Mouse (Mus musculus) ovary, postnatal 10 days (tissue): ENCODE measurements around the gene Dcpp2.
"Not testable (repeated sequence)": the region's sequence is repeated elsewhere in the genome, so short reads cannot be mapped to it uniquely, and the experiment has no call there.

ENCODE experiments used
- DNase-seq: peaks from one replicate; pipeline ENCODE4 v3.0.0; 2022; ENCODE audit warnings: low spot score

Dcpp2 gene

DNA sequence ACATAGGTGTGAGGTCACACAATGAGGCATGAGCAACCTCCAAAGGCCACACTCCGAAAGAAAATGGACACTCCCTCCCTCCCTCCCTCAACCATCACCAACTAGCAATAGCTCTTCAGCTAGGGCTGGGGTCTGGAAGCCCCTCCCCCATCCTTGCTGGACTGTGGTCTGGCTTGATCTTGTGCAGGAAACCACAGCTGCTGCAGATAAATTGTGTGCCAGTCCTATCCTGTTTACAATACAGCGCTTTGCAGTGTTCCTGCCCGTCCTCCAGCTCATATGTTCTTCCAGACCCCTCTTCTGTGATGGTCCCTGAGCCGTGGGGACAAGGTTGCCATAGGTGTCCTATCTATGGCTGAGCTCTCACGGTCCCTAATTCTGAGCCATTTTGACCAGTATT is 50.5 kb downstream of the Dcpp2 start:
- no peak for DNase-seq

DNA sequence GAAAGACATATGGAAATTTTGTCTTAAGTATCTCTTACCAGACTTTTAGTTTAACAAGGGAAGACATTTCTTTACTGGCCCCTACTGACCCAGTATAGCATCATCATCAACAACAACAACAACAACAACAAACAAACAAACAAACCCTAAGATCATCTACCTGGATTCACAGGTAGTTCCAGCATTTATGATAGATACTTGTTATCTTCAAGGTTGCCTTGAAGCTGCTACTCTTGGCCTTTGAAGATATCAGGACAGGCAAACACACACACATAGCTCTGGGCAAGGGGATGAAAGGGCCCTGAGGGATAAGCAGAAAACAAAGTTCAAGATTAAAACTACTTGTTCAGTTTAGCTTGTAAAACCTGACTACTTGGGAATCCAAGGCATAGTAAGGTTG is 60.7 kb downstream of the Dcpp2 start, which contains the start of gene Sbp:
Sbp (plus strand) TSS at position 301 of the 400 bp plus-strand sequence.
- no peak for DNase-seq

DNA sequence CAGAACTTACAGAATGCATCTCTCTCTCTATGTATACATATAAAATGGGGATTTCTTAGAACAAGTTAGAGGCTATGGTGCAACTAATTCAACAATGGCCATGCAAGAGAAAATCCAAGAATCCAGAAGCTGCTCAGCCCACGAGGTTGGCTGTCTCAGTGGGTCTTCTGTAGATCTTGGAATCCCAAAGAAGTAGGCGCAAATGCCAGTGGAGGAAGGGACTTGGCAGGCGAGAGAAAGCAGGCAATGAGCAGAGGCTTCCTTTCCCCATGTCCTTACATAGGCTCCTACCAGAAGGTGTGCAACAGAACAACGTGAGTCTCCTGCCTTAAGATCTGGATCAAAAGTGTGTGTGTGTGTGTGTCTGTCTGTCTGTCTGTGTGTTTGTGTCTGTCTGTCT is 66.8 kb downstream of the Dcpp2 start:
- DNase-seq, result not testable (repeated sequence)

- DNase-seq, result no peak
Measured at GRCm38 (mm10) chr17:23949068-23949467, 68.4 kb downstream of the Dcpp2 start.
